Mouse (Mus musculus) adrenal gland (tissue): ENCODE data around the gene Spp2.
"Not testable (repeated sequence)": the region's sequence is repeated elsewhere in the genome, so short reads cannot be mapped to it uniquely, and the experiment has no call there.

Source experiments
- intact Hi-C: fragments of 180-260 bp; cut with DNase I; formaldehyde crosslinking; loops from one replicate; pipeline ENCODE4 v1.15.1; 2025

The Spp2 gene

GRCm38 (mm10) chr1:88433096-88433883, 26.5 kb downstream of the Spp2 start:
- intact Hi-C loops: no loop called here

GRCm38 (mm10) chr1:88434057-88434456, 27.3 kb downstream of the Spp2 start:
- intact Hi-C loops: no loop called here

- intact Hi-C loops: no loop called here
Observed at GRCm38 (mm10) chr1:88437206-88438126, 30.7 kb downstream of the Spp2 start.

- intact Hi-C loops: no loop called here
Observed at GRCm38 (mm10) chr1:88443383-88443782, 36.6 kb downstream of the Spp2 start.

- intact Hi-C loops: no loop called here
Observed at GRCm38 (mm10) chr1:88445400-88445799, 38.6 kb downstream of the Spp2 start.

GRCm38 (mm10) chr1:88446270-88447030, 39.7 kb downstream of the Spp2 start:
- intact Hi-C loops: no loop called here

- intact Hi-C loops: no loop called here
Observed at GRCm38 (mm10) chr1:88447483-88447882, 40.7 kb downstream of the Spp2 start.

DNA sequence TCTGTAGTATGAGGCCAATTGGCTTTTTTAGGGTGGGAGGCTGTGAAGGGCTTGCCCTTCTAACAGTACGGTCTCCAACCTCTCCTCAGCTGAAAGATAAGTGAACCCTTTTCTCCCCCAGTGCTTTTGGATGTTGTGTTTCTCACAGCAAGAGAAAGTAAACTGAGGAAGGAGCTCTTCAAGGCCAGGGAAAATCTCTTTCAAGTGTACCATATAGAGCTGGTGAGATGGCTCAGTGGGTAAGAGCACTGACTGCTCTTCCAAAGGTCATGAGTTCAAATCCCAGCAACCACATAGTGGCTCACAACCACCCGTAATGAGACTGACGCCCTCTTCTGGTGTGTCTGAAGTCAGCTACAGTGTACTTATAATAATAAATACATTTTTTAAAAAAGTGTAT, 41.3 kb downstream of the Spp2 start:
- intact Hi-C loops: not testable (repeated sequence)

GRCm38 (mm10) chr1:88449741-88450140, 43.0 kb downstream of the Spp2 start:
- intact Hi-C loops: no loop called here

- intact Hi-C loops: no loop called here
Observed at GRCm38 (mm10) chr1:88450668-88451067, 43.9 kb downstream of the Spp2 start.

- intact Hi-C loops: no loop called here
Observed at GRCm38 (mm10) chr1:88452198-88452597, 45.4 kb downstream of the Spp2 start.

GRCm38 (mm10) chr1:88454703-88455102, 47.9 kb downstream of the Spp2 start:
- intact Hi-C loops: loop anchor here (5.0 kb wide), 1 partner anchor 103 kb away; no protein-coding TSS in a partner anchor

GRCm38 (mm10) chr1:88455761-88456160, 49.0 kb downstream of the Spp2 start:
- intact Hi-C loops: loop anchor here (5.0 kb wide), 1 partner anchor 102 kb away; no protein-coding TSS in a partner anchor

- intact Hi-C loops: loop anchor here (5.0 kb wide), 1 partner anchor 101 kb away; no protein-coding TSS in a partner anchor
Observed at GRCm38 (mm10) chr1:88456451-88457072, 49.8 kb downstream of the Spp2 start.

DNA sequence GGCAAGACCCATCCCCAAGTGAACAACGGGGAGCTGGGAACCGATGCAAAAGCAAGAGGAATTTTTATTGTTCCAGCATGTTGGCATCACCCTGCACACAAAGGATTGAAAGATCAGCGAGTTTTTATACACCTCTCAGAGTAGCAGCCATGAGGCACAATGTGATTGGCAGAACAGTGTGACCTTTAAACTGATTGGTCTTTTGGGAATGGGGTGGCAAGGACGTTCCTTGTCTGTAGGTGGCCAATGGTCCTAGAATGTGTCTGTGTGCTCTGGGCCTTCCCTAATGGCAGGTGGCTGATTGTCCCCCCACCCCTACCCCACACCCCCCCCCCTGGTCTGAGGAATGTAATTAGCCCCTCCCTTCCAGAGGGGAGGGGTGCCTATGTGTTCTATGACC, 52.4 kb downstream of the Spp2 start:
- intact Hi-C loops: loop anchor here (5.0 kb wide), 1 partner anchor 98 kb away; no protein-coding TSS in a partner anchor

DNA sequence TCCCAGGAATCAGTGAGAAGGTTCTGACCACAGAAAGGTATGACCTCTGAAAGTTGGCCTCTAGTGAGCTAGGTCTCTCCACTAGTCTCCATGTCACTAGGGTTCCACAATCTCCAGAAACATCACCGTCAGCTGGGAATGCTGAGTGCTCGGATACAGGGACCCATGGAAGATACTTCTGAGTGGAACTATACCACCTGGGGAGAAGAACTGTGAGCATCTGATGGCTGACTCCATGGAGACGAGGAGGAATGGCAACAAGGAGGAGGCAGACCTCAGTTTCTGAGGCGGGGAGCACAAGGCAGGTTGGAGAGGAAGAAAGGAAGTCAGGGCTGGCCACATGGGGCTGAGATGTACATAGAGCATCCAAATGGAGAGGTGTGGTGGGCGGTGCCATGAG, 52.9 kb downstream of the Spp2 start:
- intact Hi-C loops: loop anchor here (5.0 kb wide), 2 partner anchors 98 to 248 kb away; no protein-coding TSS in a partner anchor

- intact Hi-C loops: loop anchor here (5.0 kb wide), 1 partner anchor 246 kb away; no protein-coding TSS in a partner anchor
Observed at GRCm38 (mm10) chr1:88461096-88461495, 54.3 kb downstream of the Spp2 start.

DNA sequence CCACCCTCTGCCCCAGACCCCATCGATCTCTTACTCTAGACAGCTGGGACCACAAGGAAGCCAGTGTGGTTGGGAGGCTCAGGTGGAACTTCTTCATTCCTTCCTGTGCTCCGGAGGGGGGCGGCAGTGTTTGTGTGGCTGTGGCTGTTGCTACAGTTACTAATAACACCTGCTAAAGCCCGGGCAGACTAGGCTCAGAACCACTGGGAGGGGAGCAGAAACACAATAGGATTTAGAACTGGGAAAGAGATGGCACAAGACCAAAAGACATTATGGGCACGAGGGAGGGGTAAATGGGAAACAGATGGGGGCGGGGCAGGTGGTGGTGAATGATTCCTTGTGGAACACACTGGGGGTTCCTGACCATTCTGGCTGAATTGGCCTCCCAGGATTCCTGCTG, 55.7 kb downstream of the Spp2 start:
- intact Hi-C loops: loop anchor here (5.0 kb wide), 1 partner anchor 245 kb away; no protein-coding TSS in a partner anchor

GRCm38 (mm10) chr1:88463241-88463640, 56.5 kb downstream of the Spp2 start:
- intact Hi-C loops: loop anchor here (5.0 kb wide), 1 partner anchor 244 kb away; no protein-coding TSS in a partner anchor
